Mouse (Mus musculus) forebrain, embryonic 14.5 days (tissue): ENCODE results near the gene Gm20388. TPM values are rescaled to one million over a fixed set of nuclear protein-coding genes. Genes with fewer than 3 reads are reported as not detected.

ENCODE experiments used
- ATAC-seq: fragments of 200-750 bp; cut with Nextera tagmentation; 2 replicates; pipeline ENCODE4 v1.8.0; 2017; ENCODE audit warnings: mild to moderate bottlenecking, moderate library complexity
- DNase-seq: peaks from one replicate; pipeline ENCODE4 v3.0.0-alpha.2; 2015; ENCODE audit warnings: low spot score
- H3K27ac ChIP-seq: fragments of 300-500 bp; sonication (generic); 2 replicates; pipeline ENCODE4 v1.5.1; 2014; ENCODE audit warnings: low read depth, mild to moderate bottlenecking, control low read depth, low read length, moderate library complexity
- H3K27me3 ChIP-seq: fragments of 300-500 bp; sonication (generic); replicated peaks from 2 replicates; pipeline ENCODE4 v1.6.1; 2014; ENCODE audit warnings: low read length, control low read depth, mixed read lengths; ENCODE audit not compliant: control insufficient read depth, insufficient read depth
- H3K36me3 ChIP-seq: fragments of 300-500 bp; sonication (generic); 2 replicates; pipeline ENCODE4 v1.6.1; 2014; ENCODE audit warnings: low read length, control low read depth; ENCODE audit not compliant: control insufficient read depth, insufficient read depth
- H3K4me1 ChIP-seq: fragments of 300-500 bp; sonication (generic); 2 replicates; pipeline ENCODE4 v1.6.1; 2014; ENCODE audit warnings: antibody characterized with exemption, low read length, control low read depth; ENCODE audit not compliant: control insufficient read depth, insufficient read depth
- H3K4me2 ChIP-seq: fragments of 300-500 bp; sonication (generic); 2 replicates; pipeline ENCODE4 v1.6.1; 2014; ENCODE audit warnings: mild to moderate bottlenecking, control low read depth, low read length
- H3K4me3 ChIP-seq: fragments of 300-500 bp; sonication (generic); 2 replicates; pipeline ENCODE4 v1.5.1; 2014; ENCODE audit warnings: low read depth, low read length, control low read depth
- H3K9ac ChIP-seq: fragments of 300-500 bp; sonication (generic); 2 replicates; pipeline ENCODE4 v1.6.1; 2014; ENCODE audit warnings: mild to moderate bottlenecking, low read length, control low read depth, moderate library complexity
- H3K9me3 ChIP-seq: fragments of 300-500 bp; sonication (generic); replicated peaks from 2 replicates; pipeline ENCODE4 v1.6.1; 2016; ENCODE audit warnings: low read length, control low read depth, mixed read lengths; ENCODE audit not compliant: control insufficient read depth
- WGBS: fragments of 180-500 bp; shearing (Covaris S2); extraction: QIAGEN DNeasy Blood & Tissue Kit; methylation state at CpG from one replicate; pipeline ENCODE4 v1.1.7; 2014; 5-methylcytosine and 5-hydroxymethylcytosine counted together
- polyA plus RNA-seq: library from polyadenylated mRNA; unstranded; fragments of >200 nt; fragmentation: Nextera tagmentation; extraction: Ambion mirVana; gene quantifications from 2 replicates; pipeline ENCODE4 v1.2.1, GENCODE M21; 2014

Gm20388 gene
- polyA plus RNA-seq, 1 experiment from 2014 or later: 7.4 TPM

DNA sequence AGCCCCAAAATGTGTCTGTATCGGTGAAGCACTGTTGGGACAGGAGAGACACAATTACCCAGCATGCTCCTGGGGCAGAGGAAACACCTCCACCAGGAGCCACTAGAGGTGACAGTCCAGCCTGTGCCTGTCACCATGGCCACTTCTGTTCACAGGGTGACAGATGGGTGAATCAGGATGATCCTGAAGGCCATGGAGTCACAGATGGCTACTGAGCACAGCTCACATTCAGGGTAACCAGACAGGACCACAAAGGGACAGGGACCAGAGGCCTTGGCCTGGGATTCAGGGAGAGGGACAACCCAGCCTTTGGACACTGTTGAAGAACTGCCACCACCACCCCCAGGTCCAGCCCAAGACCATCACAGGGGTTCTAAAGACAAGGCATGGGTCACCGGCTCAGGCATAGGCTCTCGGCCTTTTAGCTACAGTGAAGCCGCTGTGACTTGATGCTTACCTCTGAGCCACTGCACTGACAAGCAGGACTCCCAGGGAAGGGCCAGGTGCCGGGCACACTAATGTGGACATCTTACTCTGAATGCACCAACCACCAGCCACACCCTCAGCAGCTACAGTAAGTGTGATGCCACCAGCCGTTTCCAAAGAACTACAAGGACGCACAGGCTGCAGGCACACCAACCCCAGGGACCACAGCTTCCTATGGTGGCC lies 1649.9 kb downstream of the Gm20388 start:
- Histone ChIP-seq H3K4me1 (no peaks in the 10 kb centered on the region), H3K36me3 (peaks cover 28% of the 10 kb centered on the region), H3K27ac (no peak overlapping the region), H3K27me3 (no peaks in the 10 kb centered on the region), H3K4me2 (no peak overlapping the region), H3K9ac (no peak overlapping the region), H3K9me3 (no peaks in the 10 kb centered on the region), H3K4me3 (no peak overlapping the region)
- DNase-seq (no peak), ATAC-seq (no peak)
- 96% methylated on average over 7 of the region's 7 CpGs for WGBS

DNA sequence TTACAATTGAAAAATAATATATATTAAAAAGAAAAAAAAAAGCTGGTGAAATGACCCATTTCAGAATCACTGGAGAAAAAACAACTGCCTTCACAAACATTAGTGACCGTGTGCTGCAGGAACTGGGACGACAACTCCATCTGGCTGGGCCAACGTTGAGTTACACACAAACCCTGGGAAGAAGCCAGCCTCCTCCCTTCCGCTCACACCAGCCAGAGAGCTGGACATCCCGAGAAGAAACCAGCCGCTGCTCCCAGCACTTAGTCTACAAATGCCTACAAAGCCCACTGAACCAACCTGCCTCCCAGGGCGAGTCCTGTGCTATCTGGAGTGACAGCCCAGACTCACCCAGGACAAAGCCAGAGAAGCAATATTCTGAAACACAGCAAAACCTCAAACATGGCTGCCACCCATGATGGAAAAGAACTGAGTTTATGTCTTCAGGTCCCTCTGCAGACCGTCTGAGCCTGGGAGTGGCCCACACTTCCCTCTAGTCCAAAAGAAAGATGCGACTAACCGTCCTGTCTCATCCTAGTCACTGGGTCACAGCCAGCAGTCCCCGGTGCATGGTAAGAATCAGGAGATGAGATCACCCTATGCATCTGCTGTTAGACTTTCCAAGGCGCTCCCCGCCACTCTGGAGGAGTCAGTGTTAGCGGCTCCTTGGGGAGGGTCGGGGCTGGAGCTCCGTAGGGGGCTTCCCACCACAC lies 1651.2 kb downstream of the Gm20388 start:
- ATAC-seq: no peak

DNA sequence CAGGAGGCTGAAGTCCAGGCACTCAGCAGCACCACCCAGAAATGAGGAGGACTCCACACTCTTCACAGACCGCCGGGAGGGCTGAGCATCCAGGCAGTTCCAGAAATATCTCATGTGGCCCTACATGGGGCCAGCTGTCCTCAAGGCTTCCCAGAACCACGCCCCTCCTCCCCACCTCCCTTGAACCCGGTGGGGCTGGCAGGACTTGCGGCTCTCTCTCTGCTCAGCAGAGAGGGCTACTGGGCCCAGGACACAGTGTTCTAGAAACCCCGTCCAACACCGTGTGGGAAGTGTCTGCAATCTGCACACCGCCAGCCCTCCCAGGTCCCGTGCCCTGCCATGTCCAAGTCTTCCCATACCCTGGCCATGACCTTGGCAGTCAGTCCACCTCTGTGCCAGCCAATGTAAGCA lies 1652.3 kb downstream of the Gm20388 start:
- peaks cover 29% of the 10 kb centered on the region for H3K36me3 ChIP-seq
- no peak for DNase-seq
- no peak overlapping the region for H3K9ac ChIP-seq
- H3K9me3 ChIP-seq: no peaks in the 10 kb centered on the region
- ATAC-seq: no peak
- H3K27me3 ChIP-seq: no peaks in the 10 kb centered on the region
- 89% methylated on average over 9 of the region's 9 CpGs for WGBS
- no peaks in the 10 kb centered on the region for H3K4me1 ChIP-seq
- no peak overlapping the region for H3K4me3 ChIP-seq
- H3K4me2 ChIP-seq: no peak overlapping the region
- no peak overlapping the region for H3K27ac ChIP-seq

More for the DNA sequence above, 1651.2 kb downstream of the Gm20388 start:
- Histone ChIP-seq H3K9ac (no peak overlapping the region), H3K36me3 (peaks cover 32% of the 10 kb centered on the region), H3K27me3 (no peaks in the 10 kb centered on the region), H3K4me1 (no peaks in the 10 kb centered on the region), H3K27ac (no peak overlapping the region), H3K4me2 (no peak overlapping the region), H3K9me3 (no peaks in the 10 kb centered on the region), H3K4me3 (no peak overlapping the region)
- DNase-seq: no peak
- 86% methylated on average over 16 of the region's 16 CpGs for whole genome bisulfite sequencing

DNA sequence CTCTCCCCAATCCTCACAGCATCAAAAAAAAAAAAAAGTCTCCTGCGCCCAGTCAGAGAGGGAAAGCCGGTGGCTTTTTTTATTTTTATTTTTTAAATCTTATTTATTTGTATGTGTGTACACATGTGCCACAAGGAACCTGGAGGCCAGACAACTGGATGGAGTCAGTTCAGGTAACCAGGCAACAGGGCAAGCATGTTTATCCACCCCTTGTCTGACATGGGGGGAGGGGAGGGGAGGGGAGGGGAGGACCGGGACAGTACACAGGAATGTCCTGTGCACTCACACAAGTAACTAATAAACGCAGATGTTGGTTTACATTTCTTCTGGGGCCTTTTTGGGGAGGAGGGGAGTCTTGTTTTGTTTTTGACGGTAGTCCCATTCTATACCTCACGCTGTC lies 1653.1 kb downstream of the Gm20388 start:
- ATAC-seq: no peak
- no peak for DNase-seq
- H3K9ac ChIP-seq: no peak overlapping the region
- H3K4me2 ChIP-seq: no peak overlapping the region
- no peaks in the 10 kb centered on the region for H3K27me3 ChIP-seq
- peaks cover 22% of the 10 kb centered on the region for H3K36me3 ChIP-seq
- H3K4me1 ChIP-seq: no peaks in the 10 kb centered on the region
- H3K4me3 ChIP-seq: no peak overlapping the region
- 72% methylated on average over 6 of the region's 6 CpGs for WGBS
- H3K9me3 ChIP-seq: no peaks in the 10 kb centered on the region
- H3K27ac ChIP-seq: no peak overlapping the region

DNA sequence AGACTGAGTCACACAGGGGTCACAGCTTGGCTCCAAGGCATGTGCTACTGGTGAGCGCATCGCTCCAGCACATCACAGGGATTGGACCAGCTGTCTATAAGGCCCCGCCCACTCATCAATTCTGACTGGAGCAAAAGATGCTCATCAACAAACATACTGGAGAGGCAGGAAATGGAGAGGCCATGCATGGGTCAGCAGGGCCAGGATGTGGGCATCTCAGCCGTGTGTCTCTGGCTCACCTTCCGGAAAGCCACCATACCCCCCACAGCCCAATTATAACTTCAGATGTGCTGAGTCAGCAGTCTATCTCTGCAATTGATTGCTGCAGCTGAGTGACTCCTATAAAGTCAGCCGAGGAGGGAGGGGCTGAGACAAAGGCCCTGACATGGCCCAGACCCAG lies 1657.7 kb downstream of the Gm20388 start:
- 81% methylated on average over 6 of the region's 6 CpGs for WGBS
- H3K9me3 ChIP-seq: no peaks in the 10 kb centered on the region
- no peaks in the 10 kb centered on the region for H3K27me3 ChIP-seq
- 0 out of 2 replicates have a peak, but pooled peaks cover 9% of the 10 kb centered on the region for H3K36me3 ChIP-seq
- ATAC-seq (no peak), DNase-seq (no peak)
- no peaks in the 10 kb centered on the region for H3K4me1 ChIP-seq
- no peak overlapping the region for H3K4me3 ChIP-seq
- H3K9ac ChIP-seq: no peak overlapping the region
- H3K27ac ChIP-seq: no peak overlapping the region
- H3K4me2 ChIP-seq: no peak overlapping the region

DNA sequence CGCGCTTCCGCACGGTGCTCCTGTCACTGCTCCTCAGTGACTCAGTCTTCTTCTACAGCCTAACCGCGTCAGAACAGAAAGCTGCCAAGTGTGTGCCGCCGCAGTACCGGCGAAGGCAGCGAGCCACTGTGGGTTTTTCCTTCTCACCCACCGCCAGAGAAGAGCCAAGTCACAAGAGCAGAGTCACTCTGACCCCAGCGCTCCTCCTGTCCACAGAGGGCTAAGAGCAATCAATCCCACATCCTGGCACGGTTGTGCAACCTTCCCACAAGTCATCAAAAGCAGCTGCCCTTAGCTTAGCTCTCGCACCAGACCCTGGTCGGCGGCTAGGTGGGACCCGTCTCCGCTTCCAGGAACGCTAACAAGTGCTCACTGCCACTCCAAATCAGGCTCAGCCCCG lies 1659.7 kb downstream of the Gm20388 start:
- ATAC-seq (no peak), DNase-seq (no peak)
- Histone ChIP-seq H3K36me3 (0 out of 2 replicates have a peak, but pooled peaks cover 4% of the 10 kb centered on the region), H3K9ac (no peak overlapping the region), H3K27me3 (no peaks in the 10 kb centered on the region), H3K9me3 (no peaks in the 10 kb centered on the region), H3K4me2 (no peak overlapping the region), H3K4me3 (no peak overlapping the region), H3K27ac (no peak overlapping the region), H3K4me1 (no peaks in the 10 kb centered on the region)
- 88% methylated on average over 21 of the region's 21 CpGs for whole genome bisulfite sequencing

DNA sequence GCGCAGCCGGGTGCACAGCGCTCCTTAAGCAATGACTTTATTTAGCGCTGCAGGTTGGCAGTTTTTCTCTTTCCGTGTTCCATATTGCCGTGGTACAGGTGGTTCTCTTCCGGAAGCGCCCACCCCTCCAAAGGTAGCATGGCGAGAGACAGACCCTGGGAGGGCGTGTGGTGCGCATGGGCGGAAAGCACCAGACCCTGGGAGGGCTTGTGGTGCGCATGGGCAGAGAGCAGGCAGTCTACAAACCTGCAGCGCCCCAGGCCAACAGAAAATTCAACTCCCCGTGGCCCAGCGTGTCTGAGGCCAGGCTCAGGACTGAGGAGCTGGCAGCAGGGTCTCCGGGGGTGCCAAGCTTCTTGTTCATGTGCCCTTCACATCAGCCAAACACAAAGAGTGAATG lies 1660.2 kb downstream of the Gm20388 start:
- Histone ChIP-seq H3K27ac (no peak overlapping the region), H3K27me3 (no peaks in the 10 kb centered on the region), H3K9me3 (no peaks in the 10 kb centered on the region), H3K9ac (no peak overlapping the region), H3K4me2 (no peak overlapping the region), H3K4me1 (no peaks in the 10 kb centered on the region), H3K36me3 (0 out of 2 replicates have a peak, but pooled peaks cover 3% of the 10 kb centered on the region), H3K4me3 (no peak overlapping the region)
- 86% methylated on average over 17 of the region's 17 CpGs for WGBS
- no peak for ATAC-seq
- no peak for DNase-seq

DNA sequence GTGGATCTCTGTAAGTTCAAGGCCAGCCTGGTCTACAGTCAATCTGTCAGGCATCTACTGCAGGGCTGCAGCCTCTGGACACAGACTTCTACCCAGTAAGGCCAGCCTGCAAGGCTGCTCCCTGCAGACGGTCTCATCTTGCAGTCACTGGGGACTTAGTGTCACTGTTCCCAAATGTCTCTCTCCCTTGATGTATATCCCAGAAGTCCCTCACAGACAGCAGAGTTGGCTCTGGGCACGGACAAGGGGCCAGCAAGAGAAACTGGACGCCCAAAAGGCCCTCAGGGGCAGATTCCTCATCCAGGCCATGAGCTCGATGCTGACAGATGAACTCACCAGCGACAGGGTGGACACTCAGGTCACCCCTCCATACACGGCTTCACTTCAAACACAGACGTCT lies 1661.5 kb downstream of the Gm20388 start:
- no peak for ATAC-seq
- Histone ChIP-seq H3K4me3 (no peak overlapping the region), H3K27me3 (no peaks in the 10 kb centered on the region), H3K9ac (no peak overlapping the region), H3K4me1 (peaks cover 6% of the 10 kb centered on the region), H3K9me3 (no peaks in the 10 kb centered on the region), H3K36me3 (no peaks in the 10 kb centered on the region), H3K27ac (no peak overlapping the region), H3K4me2 (no peak overlapping the region)
- DNase-seq: no peak
- 84% methylated on average over 7 of the region's 7 CpGs for whole genome bisulfite sequencing

DNA sequence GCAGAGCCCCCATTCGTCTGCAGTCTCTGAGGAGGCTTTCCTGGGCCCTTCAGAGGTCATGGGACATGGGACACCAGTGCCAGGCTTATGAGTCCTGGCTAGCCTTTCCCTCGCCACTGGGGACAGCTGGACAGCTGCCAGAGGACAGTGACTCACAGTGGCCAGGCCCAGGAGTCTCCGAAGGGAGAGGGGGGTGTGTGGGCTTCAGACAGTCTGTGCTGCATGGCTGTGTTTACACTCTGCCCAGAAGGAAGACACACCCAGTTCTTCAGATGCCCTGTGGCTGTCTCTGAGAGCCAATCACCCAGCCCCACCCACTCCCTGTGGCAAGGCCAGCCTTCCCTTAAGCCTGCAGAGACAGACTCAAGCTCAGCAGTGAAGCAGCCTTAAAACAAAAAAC lies 1662.6 kb downstream of the Gm20388 start:
- Histone ChIP-seq H3K4me3 (no peak overlapping the region), H3K9ac (no peak overlapping the region), H3K4me1 (peaks cover 12% of the 10 kb centered on the region), H3K36me3 (no peaks in the 10 kb centered on the region), H3K4me2 (no peak overlapping the region), H3K27ac (no peak overlapping the region), H3K9me3 (no peaks in the 10 kb centered on the region), H3K27me3 (no peaks in the 10 kb centered on the region)
- whole genome bisulfite sequencing: 40% methylated on average over 3 of the region's 3 CpGs
- DNase-seq: no peak
- no peak for ATAC-seq
